Mouse (Mus musculus): ENCODE measurements around the gene Tnfsf8. TPM values are rescaled to one million over a fixed set of nuclear protein-coding genes. Genes with fewer than 3 reads are reported as not detected.

The Tnfsf8 gene
- total and polyA plus RNA-seq, 3 experiments, result 0.09 to 0.14 TPM; not detected in 1

DNA sequence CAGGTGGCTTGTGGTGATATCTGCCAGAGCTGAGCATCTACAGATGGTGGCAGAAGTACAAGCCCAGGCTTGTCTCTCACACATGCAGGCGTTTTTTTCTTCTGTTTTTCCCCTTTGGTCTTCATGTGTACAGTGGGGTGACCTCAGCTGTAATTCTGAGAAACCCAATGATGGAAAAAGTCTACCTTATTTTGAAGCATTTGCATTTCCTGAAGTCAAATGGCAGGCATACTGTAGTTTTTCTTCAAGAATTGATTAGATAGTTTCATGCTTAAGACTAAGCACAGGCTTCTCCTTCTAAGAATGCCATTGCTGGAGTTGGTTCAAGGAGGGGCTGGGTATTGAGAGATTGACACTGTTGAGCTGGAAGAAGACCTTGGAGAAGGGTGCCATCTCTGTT lies 18.9 kb downstream of the Tnfsf8 start:
- no peak for DNase-seq

DNA sequence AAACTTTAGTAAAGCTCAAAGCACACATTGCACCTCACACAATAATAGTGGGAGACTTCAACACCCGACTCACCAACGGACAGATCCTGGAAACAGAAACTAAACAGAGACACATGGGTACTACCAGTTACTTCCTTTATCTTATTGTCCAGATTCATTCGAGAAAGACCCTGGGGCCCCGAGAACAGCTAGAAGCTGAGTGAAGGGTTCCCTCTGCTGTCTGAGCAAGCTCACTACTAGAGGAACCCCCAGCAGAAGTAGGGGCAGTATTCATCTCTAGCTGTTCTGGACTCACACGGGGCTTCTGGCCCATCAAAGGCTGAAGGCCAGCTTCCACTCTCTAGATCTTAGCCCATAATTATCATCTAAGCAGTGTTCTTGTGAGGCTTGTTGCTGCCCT lies 20.7 kb downstream of the Tnfsf8 start:
- peak; percentile 15 for DNase-seq

DNA sequence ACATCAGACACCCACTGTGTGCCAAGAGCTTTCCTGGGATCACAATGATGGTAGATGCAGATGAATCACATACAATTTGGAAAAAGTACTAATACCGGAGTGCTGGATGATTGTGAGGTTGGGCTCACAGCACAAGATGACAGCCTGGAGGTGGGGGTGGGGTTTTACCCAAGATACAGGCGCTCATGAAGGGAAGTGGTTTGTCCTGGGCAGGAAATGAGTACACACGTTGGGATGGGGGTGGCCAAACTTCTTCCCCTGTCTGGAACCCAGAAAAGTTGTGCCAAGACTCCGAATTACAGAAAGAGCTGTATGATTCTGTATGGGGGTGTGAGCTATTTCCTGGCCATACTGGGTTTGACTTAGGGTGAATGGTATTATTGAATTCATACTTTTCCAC lies 38.0 kb downstream of the Tnfsf8 start:
- no peak for DNase-seq

DNA sequence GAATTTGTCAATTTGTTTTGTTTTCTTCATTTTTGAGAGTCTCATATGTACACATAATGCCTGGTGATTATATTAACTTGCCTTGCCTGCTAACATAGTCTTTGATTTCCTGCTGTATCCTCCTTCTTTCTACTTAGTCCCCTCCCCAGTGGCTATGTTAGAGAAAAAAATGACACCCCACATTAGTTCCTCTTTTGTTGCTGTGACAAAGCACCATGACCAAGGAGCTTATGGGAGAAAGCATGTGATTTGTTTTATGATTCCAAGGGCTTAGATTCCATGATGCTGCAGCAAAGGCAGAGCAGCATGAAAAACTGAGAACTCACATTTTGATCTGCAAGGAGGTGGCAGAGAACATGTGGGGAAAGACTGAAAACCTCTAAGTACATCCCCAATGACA lies 43.6 kb downstream of the Tnfsf8 start:
- no peak for DNase-seq

DNA sequence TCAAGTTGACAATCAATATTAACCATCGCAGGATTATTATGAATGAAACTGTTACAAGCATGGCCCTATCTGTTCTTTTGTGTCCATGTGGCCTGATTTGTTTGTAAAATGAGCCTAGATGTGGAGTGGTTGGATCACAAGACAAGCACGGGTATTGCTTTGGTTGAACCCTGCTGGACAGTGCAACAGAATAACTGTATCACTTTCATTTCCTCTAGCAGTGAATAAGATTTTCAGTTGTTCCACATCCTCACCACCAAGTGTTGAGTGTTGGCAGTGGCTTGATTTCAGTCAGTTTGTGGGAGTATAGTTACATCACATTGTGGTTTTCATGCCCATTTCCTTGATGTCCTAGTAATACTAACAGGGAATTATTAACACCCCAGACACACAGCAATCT lies 45.5 kb downstream of the Tnfsf8 start:
- no peak for DNase-seq

DNA sequence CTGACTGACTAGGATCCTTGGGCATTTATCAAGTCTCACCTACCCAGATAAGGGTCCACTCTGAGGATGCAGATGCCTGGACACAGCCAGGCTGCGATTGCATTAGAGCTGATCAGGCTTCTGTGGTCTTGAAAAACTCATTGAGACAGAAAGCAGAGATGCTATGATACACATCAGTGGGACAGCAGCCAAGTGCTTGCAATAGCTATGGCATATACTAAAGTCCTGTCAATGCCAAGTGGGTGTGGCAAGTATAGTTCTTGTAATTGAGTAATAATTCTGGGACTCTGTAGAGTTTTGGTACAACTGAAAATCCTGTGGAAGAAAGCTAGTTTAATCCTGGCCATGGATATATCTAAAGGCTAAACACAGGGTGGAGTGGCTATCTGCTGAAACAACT lies 63.1 kb downstream of the Tnfsf8 start:
- no peak for DNase-seq

DNA sequence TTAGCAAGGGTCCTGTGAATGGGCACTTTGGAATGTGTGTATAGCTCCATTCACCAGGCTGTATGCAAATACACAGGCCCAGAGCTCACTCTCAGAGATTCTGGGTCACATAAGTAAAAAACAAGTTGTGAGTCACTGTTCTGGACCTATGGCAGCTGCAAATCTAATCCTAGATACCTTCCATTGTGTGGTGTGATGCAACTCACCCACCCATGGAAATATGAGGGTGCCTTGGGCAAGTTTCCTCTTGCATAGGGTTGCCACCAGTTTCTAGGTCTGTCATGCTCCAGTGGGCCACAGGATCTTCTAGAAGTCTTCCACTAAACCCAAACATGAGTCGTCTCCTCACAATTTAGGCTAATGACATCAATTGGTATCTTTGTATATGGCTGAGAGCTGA lies 64.6 kb downstream of the Tnfsf8 start:
- DNase-seq, result no peak

DNA sequence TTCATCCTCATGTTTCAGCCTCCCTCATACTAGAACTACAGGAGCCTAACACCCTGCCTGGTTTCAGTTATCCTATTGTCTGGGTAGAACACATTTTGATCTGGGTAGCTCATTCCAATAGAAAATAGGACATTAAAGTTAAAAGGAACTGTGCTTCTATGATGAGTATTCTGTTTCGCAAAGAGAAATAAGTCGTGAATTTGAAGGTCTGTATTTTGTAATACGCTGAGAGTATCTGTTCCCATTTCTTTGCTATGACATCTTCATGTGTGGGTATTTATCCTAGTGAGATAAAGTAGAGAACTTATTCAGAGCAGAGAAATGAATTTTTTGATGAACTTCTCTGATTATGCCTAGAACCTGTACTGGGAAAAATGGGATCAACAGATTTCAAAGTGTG lies 68.8 kb downstream of the Tnfsf8 start:
- no peak for DNase-seq

DNA sequence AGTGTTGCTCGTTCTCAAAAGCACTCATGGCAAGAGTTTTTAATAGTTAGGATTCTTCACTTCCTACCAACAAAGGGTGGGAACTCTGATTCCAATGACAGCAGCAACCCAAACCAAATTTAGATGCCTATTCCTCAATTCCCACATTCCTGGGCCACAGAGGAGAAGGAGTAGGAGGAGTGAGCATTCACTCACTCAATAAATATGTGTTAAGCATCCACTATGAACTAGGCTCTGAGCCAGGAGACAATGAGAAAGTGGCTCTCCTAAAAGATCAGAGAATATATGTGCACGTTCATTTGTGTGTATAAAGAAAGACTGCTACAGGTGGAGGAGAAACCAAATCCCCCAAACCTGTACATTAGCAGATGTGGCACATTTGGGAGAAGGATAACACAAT lies 75.7 kb downstream of the Tnfsf8 start:
- DNase-seq, result no peak

DNA sequence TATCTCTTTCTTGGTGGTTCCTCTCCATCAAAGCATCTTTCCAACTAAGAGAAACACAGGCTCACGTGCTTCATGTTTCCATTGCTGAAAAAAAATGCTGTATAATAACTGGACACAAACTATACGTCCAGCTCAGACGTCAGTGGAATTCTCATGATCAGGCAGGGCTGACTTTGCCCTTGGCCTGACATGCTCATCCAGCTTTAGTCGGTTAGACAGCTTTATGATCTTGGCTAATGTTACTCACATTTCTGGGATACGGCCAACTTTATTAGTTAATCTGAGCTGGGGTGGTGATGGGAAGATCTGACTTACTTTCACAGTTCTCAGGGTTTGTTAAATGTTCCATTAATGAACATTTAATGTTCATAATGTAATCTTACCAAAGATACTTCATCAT lies 77.3 kb downstream of the Tnfsf8 start:
- peak; percentile 38 for DNase-seq

DNA sequence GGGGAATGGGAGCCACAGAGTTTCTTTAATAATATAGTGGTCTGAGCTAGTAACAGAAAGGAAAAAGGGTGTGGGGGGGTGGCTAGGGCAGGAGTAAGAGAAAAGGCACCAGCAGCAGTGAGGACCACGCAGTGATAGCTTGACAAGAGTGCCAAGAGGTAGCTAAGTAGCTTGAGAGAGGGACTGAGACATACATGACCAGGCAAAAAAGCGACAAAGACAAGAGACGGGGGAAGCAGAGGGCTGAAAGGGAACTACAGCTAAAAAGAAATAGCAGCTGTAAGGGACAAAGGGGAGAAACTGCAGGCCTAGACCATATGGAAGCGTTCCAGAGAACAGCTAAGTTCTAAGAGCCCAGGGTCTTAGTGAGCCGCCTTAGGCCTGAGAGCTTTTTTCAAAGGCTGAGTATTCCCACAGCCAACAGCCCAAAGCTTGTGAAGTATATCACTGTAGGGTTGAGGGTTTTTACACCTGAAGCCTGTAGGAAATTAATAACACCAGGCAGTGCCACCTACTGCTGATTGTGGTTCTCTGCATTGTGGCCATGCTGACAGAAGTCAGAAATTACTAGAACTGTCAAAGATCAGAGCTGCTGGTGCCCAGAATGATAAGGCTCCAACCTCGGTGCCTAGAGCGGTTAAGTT lies 78.1 kb downstream of the Tnfsf8 start:
- DNase-seq, result no peak

Other genes starting within 250 kb of the Tnfsf8 start
- not detected for gene Tex48, start 238.9 kb downstream of the Tnfsf8 start, total RNA-seq (2021)
- gene Tex48, start 238.9 kb downstream of the Tnfsf8 start, polyA plus RNA-seq (2012; rRNA removed), result not detected in 2 replicates
- not detected for gene Gm11214, start 198.0 kb downstream of the Tnfsf8 start, total RNA-seq (2021)
- gene Gm11214, start 198.0 kb downstream of the Tnfsf8 start, polyA plus RNA-seq (2012; rRNA removed), result not detected in 2 replicates
- gene Tnfsf15, start 116.2 kb downstream of the Tnfsf8 start, total RNA-seq (2021), result under 1 TPM; 0.32 to 0.79 TPM
- 0.03 TPM in 1 of 2 replicates, not detected in the other for gene Tnfsf15, start 116.2 kb downstream of the Tnfsf8 start, polyA plus RNA-seq (2012; rRNA removed)
- 1 to 10 TPM; 4.7 to 4.9 TPM for gene Tnc, start 185.7 kb upstream of the Tnfsf8 start, total RNA-seq (2021)
- 2.6 and 4.2 TPM in 2 replicates for gene Tnc, start 185.7 kb upstream of the Tnfsf8 start, polyA plus RNA-seq (2012; rRNA removed)

Measured in adrenal gland, adult 2 months (tissue).